Mouse (Mus musculus) neural tube, embryonic 15.5 days (tissue): ENCODE results near the gene Esrp2. TPM values are rescaled to one million over a fixed set of nuclear protein-coding genes. Genes with fewer than 3 reads are reported as not detected.

Source experiments
- ATAC-seq: fragments of 200-750 bp; cut with Nextera tagmentation; 2 replicates; pipeline ENCODE4 v1.8.0; 2017; ENCODE audit warnings: mild to moderate bottlenecking, moderate TSS enrichment, moderate library complexity; ENCODE audit not compliant: low FRiP score
- H3K27ac ChIP-seq: fragments of 300-500 bp; sonication (generic); replicated peaks from 2 replicates; pipeline ENCODE4 v1.5.1; 2015; ENCODE audit warnings: mild to moderate bottlenecking, inconsistent platforms
- H3K27me3 ChIP-seq: fragments of 300-500 bp; sonication (generic); replicated peaks from 2 replicates; pipeline ENCODE4 v1.6.1; 2015; ENCODE audit warnings: inconsistent platforms
- H3K36me3 ChIP-seq: fragments of 300-500 bp; sonication (generic); 2 replicates; pipeline ENCODE4 v1.6.1; 2015; ENCODE audit warnings: inconsistent platforms
- H3K4me1 ChIP-seq: fragments of 300-500 bp; sonication (generic); 2 replicates; pipeline ENCODE4 v1.6.1; 2015; ENCODE audit warnings: inconsistent platforms
- H3K4me2 ChIP-seq: fragments of 300-500 bp; sonication (generic); 2 replicates; pipeline ENCODE4 v1.6.1; 2015; ENCODE audit warnings: inconsistent platforms, mild to moderate bottlenecking, moderate library complexity
- H3K4me3 ChIP-seq: fragments of 300-500 bp; sonication (generic); replicated peaks from 2 replicates; pipeline ENCODE4 v1.5.1; 2015; ENCODE audit warnings: mild to moderate bottlenecking, inconsistent platforms
- H3K9ac ChIP-seq: fragments of 300-500 bp; sonication (generic); replicated peaks from 2 replicates; pipeline ENCODE4 v1.6.1; 2015; ENCODE audit warnings: mild to moderate bottlenecking, inconsistent platforms
- H3K9me3 ChIP-seq: fragments of 300-500 bp; sonication (generic); replicated peaks from 2 replicates; pipeline ENCODE4 v1.6.1; 2016; ENCODE audit warnings: inconsistent platforms
- WGBS: fragments of 180-500 bp; shearing (Covaris S2); methylation state at CpG from one replicate; pipeline ENCODE4 v1.1.7; 2015; ENCODE audit warnings: mixed read lengths; 5-methylcytosine and 5-hydroxymethylcytosine counted together
- polyA plus RNA-seq: library from polyadenylated mRNA; unstranded; fragments of >200 nt; fragmentation: Nextera tagmentation; extraction: Ambion mirVana; gene quantifications from 2 replicates; pipeline ENCODE4 v1.2.1, GENCODE M21; 2015

Gene Esrp2
- 0.17 and 4.5 TPM in 2 replicates for polyA plus RNA-seq

DNA sequence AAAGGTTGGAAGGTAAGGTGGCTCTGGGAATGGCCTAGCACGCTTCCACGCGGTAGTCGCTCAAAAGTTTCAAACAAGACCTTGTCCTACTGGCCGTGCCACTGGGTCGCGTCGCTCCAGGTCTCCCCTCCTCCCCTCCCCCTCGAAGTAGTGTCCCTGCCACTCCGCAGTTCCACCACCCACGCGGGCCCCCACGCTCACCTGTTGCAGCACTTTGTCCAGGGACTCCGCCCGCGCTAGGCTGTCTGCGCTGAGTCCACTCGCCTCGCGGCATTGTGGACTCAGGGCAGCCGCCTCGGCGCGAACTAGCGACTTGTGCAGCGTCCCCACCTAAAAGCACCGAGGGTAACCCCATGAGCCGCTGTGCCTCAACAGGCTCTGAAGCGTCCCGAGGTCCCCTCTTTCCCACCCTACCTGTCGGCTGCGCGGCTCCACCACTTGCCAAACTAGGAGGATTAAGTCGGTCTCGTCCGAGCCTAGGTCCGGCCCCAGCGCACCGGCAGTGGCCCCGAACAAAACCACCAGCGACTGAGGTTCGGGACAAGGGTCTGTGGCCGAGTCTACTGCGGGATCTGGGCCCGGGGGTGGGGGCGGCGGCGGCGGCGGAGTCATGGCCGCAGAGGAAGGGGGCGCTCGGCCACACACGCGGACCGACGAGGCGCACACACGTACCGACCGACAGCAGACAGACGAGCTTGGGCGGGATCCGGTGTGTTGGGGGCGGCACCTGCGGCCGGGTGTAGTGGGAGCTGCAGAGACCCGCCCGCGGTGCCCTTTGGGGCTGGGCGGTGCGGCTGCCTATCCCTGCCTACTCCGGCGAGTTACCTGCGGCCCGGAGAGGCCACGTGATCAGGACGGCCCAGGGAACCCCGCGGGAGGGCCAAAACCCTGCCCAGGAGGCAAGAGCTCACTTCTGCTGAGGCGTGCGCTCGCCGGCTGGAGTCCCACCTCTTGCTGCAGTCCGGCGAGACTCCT is at the start of gene Esrp2:
TSS of gene Esrp2 (minus strand) at position 819 of the 975 bp plus-strand sequence.
- peaks cover 73% of the 10 kb centered on the region for H3K27me3 ChIP-seq

DNA sequence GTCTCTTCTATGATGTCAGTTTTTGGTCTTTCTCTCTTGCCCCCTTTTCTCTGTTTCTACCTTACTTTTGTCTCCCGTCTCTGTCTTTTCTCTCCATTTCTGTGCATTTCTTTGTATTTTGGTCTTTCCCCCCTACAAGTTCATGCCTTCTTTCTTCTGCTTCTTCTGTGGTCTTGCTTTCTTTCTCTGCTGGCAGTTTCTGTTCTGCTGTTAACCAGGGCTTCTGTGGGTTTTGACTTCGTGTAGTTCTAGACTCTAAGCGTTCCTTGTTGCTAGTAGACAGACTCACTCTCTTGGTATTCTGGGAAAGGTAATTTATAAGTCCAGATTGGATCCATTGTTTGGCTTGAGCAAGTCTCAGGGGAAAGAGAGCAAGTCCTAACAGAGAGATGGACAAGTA is 49.6 kb upstream of the Esrp2 start:
- no peak overlapping the region for H3K4me2 ChIP-seq
- H3K4me3 ChIP-seq, result no peak overlapping the region
- peaks cover 31% of the 10 kb centered on the region for H3K36me3 ChIP-seq

More for the DNA sequence above, at the start of gene Esrp2:
- Histone ChIP-seq H3K27ac (no peak within 1 kb of the TSS), H3K36me3 (peaks cover 5% of the 10 kb centered on the region; the same call in 1 of the 2 replicates), H3K9ac (peak within 1 kb of the TSS; percentile 42), H3K4me1 (peaks cover 34% of the 10 kb centered on the region), H3K4me2 (peak within 1 kb of the TSS; percentile 85), H3K9me3 (no peaks in the 10 kb centered on the region), H3K4me3 (peak within 1 kb of the TSS; percentile 47)
- no peak for ATAC-seq
- under 1% methylated on average over 84 of the region's 86 CpGs for WGBS

DNA sequence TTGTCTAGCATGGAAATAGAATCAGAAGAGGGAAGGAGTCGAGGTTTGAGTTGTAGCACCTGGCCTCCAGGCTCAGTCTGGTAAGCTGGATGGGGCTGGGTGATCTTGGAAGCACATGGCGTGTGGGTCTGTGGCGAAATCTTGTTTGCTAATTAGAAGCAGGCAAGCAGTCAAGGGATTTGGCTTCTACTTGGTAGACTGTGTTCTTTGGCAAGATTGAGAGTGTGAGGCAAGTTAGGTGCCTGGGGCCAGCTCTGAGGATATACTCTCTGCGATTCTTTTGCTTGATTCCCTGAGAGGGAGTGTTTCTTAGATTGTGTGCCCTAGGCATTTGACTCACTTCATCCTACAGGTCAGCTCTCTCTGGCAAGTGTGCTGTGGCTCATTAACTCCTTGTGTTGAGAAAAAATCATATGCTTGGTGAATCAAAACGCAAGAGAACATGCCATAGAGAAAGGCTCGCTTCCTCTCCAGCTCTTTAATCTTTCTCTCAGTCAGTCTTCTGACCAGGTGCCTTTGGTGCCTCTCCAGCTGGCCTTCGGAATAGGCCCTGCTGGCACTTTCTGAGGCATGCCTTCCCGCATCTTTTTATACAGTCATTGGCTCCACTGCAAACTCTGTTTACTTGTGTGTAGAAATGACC is 49.0 kb upstream of the Esrp2 start:
- Histone ChIP-seq H3K4me2 (no peak overlapping the region), H3K4me3 (no peak overlapping the region), H3K27me3 (no peaks in the 10 kb centered on the region), H3K4me1 (no peaks in the 10 kb centered on the region), H3K9ac (no peak overlapping the region), H3K36me3 (peaks cover 31% of the 10 kb centered on the region), H3K27ac (no peak overlapping the region), H3K9me3 (no peaks in the 10 kb centered on the region)
- no peak for ATAC-seq
- WGBS, result 89% methylated on average over 8 of the region's 8 CpGs

More for the DNA sequence above, 49.6 kb upstream of the Esrp2 start:
- no peak overlapping the region for H3K27ac ChIP-seq
- 89% methylated on average over 3 of the region's 3 CpGs for WGBS
- no peaks in the 10 kb centered on the region for H3K27me3 ChIP-seq
- H3K9me3 ChIP-seq, result no peaks in the 10 kb centered on the region
- H3K9ac ChIP-seq, result no peak overlapping the region
- H3K4me1 ChIP-seq, result no peaks in the 10 kb centered on the region
- no peak for ATAC-seq

DNA sequence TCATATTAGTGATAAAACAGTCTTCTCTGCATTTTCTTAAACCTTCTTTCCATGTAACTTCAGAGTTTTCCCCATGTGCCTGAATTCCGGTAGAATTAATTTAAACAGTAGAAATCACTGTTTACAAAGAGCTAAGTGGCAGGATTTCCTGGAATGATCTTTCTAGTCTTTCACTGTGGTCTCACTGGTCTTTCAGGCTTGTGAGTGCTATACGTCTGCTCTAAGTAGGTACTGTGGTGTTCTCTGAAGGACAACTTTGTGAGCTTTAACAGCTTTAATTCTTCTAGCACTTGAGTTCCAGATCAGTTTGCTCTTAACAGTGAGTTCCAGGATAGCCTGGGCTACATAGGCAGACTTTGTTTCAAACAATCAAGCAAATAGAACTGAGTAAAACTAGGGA is 41.7 kb upstream of the Esrp2 start:
- peaks cover 18% of the 10 kb centered on the region for H3K36me3 ChIP-seq
- no peak for ATAC-seq

DNA sequence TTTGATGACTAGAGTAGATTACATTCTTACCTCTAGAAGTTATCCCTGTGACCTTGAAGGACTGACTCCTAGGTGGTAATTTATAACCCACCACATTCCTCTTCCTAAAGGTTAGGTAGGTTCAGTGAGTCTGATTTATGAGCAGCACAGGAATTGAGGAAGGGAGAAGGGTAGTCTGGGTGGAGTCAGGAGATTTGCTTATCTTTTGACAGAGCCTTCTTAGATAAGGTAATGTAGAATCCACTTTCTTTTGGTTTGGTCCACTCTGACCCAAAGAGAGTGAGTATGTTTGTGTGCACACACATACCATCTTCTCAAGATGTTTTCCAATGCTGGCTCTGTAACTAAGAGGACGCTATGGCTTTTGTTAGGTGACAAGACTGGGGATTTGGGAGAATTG is 40.8 kb upstream of the Esrp2 start:
- 91% methylated on average over 1 of the region's 1 CpGs for WGBS
- no peaks in the 10 kb centered on the region for H3K9me3 ChIP-seq
- H3K4me2 ChIP-seq, result no peak overlapping the region
- H3K4me3 ChIP-seq, result no peak overlapping the region
- peaks cover 18% of the 10 kb centered on the region for H3K36me3 ChIP-seq
- ATAC-seq, result no peak
- H3K27ac ChIP-seq, result no peak overlapping the region
- no peaks in the 10 kb centered on the region for H3K27me3 ChIP-seq
- H3K4me1 ChIP-seq, result no peaks in the 10 kb centered on the region; the same call in 1 of the 2 replicates
- H3K9ac ChIP-seq, result no peak overlapping the region

More for the DNA sequence above, 41.7 kb upstream of the Esrp2 start:
- H3K27ac ChIP-seq, result no peak overlapping the region
- H3K4me2 ChIP-seq, result no peak overlapping the region
- H3K4me1 ChIP-seq, result no peaks in the 10 kb centered on the region; the same call in 1 of the 2 replicates
- no peak overlapping the region for H3K4me3 ChIP-seq
- no peaks in the 10 kb centered on the region for H3K9me3 ChIP-seq
- H3K9ac ChIP-seq, result no peak overlapping the region
- WGBS, result 92% methylated on average over 2 of the region's 2 CpGs
- no peaks in the 10 kb centered on the region for H3K27me3 ChIP-seq

DNA sequence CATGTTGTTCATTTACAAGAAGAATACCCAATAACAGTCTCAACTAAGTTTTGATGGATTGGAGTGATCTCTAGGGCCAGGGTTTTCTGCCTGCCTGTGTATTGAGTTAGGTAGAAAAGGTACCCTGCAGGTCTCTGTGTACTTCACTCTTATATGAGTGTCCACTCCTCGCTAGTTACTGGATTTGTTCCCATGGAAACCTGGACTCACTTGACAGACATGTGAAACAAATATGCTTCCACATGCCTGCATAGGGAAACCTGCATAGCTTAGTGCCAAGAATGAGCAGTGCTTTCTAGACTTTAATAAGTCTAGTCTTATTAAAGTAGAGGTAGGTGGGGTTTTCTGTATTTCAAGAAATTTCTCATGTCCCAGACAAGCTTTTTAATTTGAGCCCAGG is 40.1 kb upstream of the Esrp2 start:
- WGBS, result 13% methylated on average over 1 of the region's 1 CpGs
- Histone ChIP-seq H3K4me3 (no peak overlapping the region), H3K4me1 (no peaks in the 10 kb centered on the region; the same call in 1 of the 2 replicates), H3K9me3 (no peaks in the 10 kb centered on the region), H3K9ac (no peak overlapping the region), H3K36me3 (peaks cover 15% of the 10 kb centered on the region), H3K27me3 (no peaks in the 10 kb centered on the region), H3K27ac (no peak overlapping the region), H3K4me2 (no peak overlapping the region)
- ATAC-seq, result no peak

DNA sequence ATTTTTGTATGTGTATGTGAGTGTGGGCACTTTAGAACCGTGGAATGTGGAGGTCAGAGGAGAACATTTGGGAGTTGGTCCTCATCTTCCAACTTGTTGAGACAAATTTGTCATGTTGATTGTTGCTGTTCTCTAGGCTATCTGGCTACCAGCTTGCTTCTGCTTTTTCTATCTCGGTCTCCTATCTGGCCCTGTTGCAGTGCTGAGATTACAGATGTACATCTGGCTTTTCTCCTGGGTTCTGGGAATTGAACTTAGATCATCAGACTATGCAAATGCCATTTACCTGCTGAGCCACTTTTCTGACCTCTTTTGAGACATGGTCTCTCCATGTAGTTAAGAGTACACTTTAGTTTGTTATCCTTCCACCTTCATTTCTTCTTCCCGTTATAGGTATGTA is 36.8 kb upstream of the Esrp2 start:
- Histone ChIP-seq H3K27ac (no peak overlapping the region), H3K9me3 (no peaks in the 10 kb centered on the region), H3K27me3 (no peaks in the 10 kb centered on the region), H3K9ac (no peak overlapping the region), H3K36me3 (no peaks in the 10 kb centered on the region), H3K4me2 (no peak overlapping the region), H3K4me3 (no peak overlapping the region), H3K4me1 (peaks cover 9% of the 10 kb centered on the region)
- no peak for ATAC-seq
- 96% methylated on average over 3 of the region's 3 CpGs for WGBS

DNA sequence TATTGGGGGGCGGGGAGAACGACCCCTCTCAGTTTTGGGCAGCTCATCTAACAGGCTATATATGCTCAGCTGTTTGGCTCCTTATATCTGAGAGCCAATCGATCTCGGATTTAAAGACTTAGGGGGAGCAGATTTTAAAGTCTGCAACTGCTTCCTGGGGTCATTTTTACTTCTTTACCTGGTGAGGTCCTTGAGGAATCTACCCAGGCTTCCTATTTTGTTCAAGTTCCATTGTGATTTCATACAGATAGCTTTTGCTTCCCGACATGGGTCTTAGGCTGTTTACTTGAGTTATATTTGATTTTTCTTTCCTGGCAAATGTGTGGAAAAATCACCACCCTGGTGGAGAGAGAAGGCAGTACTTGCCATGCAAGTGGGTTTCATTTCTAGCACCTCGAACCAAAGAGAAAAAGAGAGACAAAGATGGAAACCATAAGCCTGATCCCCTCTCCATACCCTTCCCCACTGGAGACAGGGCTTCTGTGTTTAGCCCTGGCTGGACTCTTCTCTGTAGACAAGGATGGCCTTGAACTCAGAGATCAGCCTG is 33.2 kb upstream of the Esrp2 start:
- no peak for ATAC-seq
- H3K4me3 ChIP-seq, result peak overlapping the region; percentile 86
- H3K4me1 ChIP-seq, result peaks cover 17% of the 10 kb centered on the region
- peak overlapping the region; percentile 97 for H3K27ac ChIP-seq
- H3K9me3 ChIP-seq, result no peaks in the 10 kb centered on the region
- H3K9ac ChIP-seq, result peak overlapping the region; percentile 91
- WGBS, result 31% methylated on average over 6 of the region's 6 CpGs
- H3K36me3 ChIP-seq, result no peaks in the 10 kb centered on the region
- no peaks in the 10 kb centered on the region for H3K27me3 ChIP-seq
- H3K4me2 ChIP-seq, result peak overlapping the region; percentile 88

DNA sequence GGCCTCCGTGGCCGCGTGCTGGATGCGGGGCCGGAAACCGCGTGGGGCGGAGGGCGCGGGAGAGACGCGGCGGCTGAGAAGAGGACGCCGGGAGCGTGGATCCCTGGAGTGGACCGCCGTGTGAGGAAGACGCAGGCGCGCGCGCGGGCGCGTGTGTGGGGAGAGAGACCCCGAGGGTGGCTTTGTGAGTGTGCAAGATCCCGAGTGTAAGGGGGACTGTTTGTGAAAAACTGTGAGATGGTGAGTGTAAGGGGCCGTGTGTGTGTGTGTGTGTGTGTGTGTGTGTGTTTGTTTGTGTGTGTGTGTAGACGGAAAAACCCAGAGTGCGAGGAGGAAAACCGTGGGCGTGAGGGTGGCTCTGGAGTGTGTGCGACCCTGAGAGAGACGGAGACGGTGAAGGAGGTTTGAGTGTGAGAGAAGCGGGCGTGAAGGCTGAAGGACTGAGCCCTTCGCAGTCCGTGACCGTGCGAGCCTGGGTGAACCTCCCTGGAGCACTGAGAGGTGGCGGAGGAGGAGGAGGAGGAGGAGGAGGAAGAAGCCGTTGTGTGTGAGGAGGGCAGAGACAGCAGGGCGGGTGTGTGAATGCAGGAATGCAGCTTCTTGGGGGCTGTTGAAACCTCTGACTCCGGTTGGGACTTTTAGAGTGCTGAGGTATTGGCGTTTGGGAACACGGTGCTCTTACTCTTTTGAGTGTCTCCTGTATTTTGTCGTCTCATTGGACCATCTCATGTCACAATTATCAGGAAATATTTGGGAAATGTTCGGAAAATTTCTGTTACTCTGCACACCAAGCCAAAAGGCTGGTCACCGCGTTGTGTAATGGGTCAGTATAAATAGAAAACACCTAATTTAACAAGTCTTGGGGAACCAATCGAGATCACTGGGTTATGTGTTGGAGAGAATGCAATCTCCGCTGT is 32.5 kb upstream of the Esrp2 start:
- Histone ChIP-seq H3K36me3 (peaks cover 3% of the 10 kb centered on the region; the same call in 1 of the 2 replicates), H3K27me3 (no peaks in the 10 kb centered on the region), H3K4me1 (peaks cover 17% of the 10 kb centered on the region), H3K9me3 (no peaks in the 10 kb centered on the region), H3K4me2 (peak overlapping the region; percentile 88), H3K27ac (peak overlapping the region; percentile 97), H3K9ac (peak overlapping the region; percentile 91), H3K4me3 (peak overlapping the region; percentile 86)
- ATAC-seq, result peak; percentile 88
- 1% methylated on average over 54 of the region's 54 CpGs for WGBS

DNA sequence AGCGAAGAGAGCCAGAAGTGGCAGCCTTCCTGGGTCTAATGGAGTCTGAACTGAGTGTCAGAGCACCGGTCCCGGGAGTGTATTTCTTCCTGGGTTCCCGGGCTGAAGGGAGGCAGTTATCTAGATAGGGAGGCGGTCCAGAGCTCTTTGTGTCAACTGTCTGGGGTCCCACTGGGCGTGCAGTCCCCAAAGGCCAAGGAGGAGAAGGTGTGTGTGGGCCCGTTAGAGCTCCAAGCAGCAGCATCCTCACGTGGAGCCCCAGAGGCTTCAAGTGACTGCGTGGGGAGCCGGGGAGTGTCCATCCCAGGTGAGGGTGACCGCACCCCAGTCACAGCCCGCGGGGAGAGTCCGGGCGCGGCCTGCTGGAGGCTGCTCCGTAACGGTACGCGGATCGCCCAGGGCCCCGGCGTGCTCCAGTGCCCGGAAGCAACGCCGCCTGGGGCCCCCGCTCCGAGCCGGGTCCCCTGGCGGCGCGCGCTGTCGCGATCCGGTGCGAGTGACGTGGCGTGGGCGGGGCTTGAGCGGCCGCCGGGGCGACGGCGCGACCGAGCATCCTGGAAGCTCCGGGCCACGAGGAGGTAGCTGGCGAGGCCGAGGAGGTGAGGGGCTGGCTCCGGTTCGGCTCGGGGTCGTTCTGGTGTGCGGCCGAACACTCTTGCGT is 31.7 kb upstream of the Esrp2 start, which contains the start of gene Slc7a6:
TSS of gene Slc7a6 (plus strand) at position 502 of the 661 bp plus-strand sequence.
- H3K4me1 ChIP-seq, result peaks cover 17% of the 10 kb centered on the region
- peaks cover 11% of the 10 kb centered on the region for H3K36me3 ChIP-seq
- no peaks in the 10 kb centered on the region for H3K9me3 ChIP-seq
- H3K9ac ChIP-seq, result peak within 1 kb of the TSS; percentile 91
- ATAC-seq, result peak; percentile 92
- H3K4me2 ChIP-seq, result peak within 1 kb of the TSS; percentile 88
- under 1% methylated on average over 53 of the region's 59 CpGs for WGBS
- no peaks in the 10 kb centered on the region for H3K27me3 ChIP-seq
- H3K27ac ChIP-seq, result peak within 1 kb of the TSS; percentile 97
- H3K4me3 ChIP-seq, result peak within 1 kb of the TSS; percentile 86
